Mouse (Mus musculus) C2C12 (cell line): Measurements from ENCODE around the gene Fut8.

Source experiments
- CEBPB ChIP-seq: IDR thresholded peaks from one replicate; pipeline ENCODE4 v1.6.1; 2011; ENCODE audit warnings: low read depth, mild to moderate bottlenecking, control low read depth, moderate library complexity
- CTCF ChIP-seq: IDR thresholded peaks from one replicate; pipeline ENCODE4 v1.5.1; 2011; ENCODE audit not compliant: control insufficient read depth, insufficient read depth, insufficient read length
- FOSL1 ChIP-seq: IDR thresholded peaks from one replicate; pipeline ENCODE4 v1.8.0; 2011; ENCODE audit warnings: mild to moderate bottlenecking, low read length; ENCODE audit not compliant: poor library complexity, insufficient read depth, severe bottlenecking
- MAX ChIP-seq: IDR thresholded peaks from one replicate; pipeline ENCODE4 v1.6.1; 2011; ENCODE audit warnings: mild to moderate bottlenecking, control low read depth
- MYOD1 ChIP-seq: IDR thresholded peaks from one replicate; pipeline ENCODE4 v1.6.1; 2011; ENCODE audit warnings: low read depth; ENCODE audit not compliant: control insufficient read depth, insufficient read length
- MYOG ChIP-seq: IDR thresholded peaks from one replicate; pipeline ENCODE4 v1.6.1; 2011; ENCODE audit not compliant: control insufficient read depth, insufficient read length; ENCODE audit errors: extremely low read depth
- USF1 ChIP-seq: IDR thresholded peaks from one replicate; pipeline ENCODE4 v1.6.1; 2011; ENCODE audit warnings: low read depth, mild to moderate bottlenecking, control low read depth, moderate library complexity

DNA sequence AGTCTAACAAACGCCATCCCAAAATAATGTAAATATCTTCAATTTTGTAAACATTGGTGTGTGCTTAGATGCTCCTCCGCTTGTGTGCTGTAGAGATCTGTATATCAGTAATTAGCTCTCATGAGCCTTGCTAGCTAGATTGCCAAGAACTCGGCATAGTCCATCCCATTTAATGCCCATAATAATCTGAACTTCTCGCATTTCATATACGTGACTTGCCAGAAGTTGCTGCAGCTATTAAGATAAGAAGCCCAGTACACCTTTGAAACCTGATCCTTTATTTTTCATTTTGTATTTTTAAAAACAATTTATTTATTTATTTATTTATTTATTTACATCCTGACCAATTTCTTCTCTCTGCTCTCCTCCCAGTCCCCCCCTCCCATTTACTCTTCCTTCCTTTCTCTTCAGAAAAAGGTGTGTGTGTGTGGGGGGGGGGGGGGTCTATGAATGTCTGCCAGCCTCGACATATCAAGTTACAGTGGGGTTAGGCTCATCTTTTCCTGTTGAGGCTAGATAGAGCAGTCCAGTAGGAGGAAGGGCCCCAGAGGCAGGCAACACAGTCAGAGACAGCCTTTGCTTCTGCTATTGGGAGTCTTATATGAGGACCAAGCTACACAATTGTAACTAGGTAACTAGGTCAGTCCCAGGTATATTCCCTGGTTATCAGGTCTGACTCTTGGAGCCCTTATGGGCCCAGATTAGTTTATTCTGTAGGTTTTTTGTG lies 183.9 kb downstream of the Fut8 start:
- TF ChIP-seq CTCF (no peak), MAX (no peak), FOSL1 (no peak), USF1 (no peak), MYOD1 (no peak), CEBPB (no peak), MYOG (no peak)
